Mouse (Mus musculus) C2C12 (cell line): Measurements from ENCODE around the gene Psd. TPM values are rescaled to one million over a fixed set of nuclear protein-coding genes. Genes with fewer than 3 reads are reported as not detected.

Experiments used
- H3K27me3 ChIP-seq: one replicate; pipeline ENCODE4 v1.6.1; 2011; ENCODE audit not compliant: control insufficient read depth, insufficient read depth, insufficient read length
- H3K36me3 ChIP-seq: one replicate; pipeline ENCODE4 v1.6.1; 2011; ENCODE audit not compliant: control insufficient read depth, insufficient read depth
- H3K4me3 ChIP-seq: one replicate; pipeline ENCODE4 v1.5.1; 2011; ENCODE audit warnings: mild to moderate bottlenecking, control low read depth; ENCODE audit not compliant: poor library complexity, insufficient read depth, severe bottlenecking
- H3K79me2 ChIP-seq: one replicate; pipeline ENCODE4 v1.6.1; 2011; ENCODE audit not compliant: control insufficient read depth, insufficient read depth
- H3K79me3 ChIP-seq: one replicate; pipeline ENCODE4 v1.6.1; 2011; ENCODE audit warnings: low read depth, control low read depth
- H3ac ChIP-seq: one replicate; pipeline ENCODE3; 2011; ENCODE audit warnings: low read depth; ENCODE audit not compliant: control insufficient read depth, insufficient read length
- CEBPB ChIP-seq: IDR thresholded peaks from one replicate; pipeline ENCODE4 v1.6.1; 2011; ENCODE audit warnings: low read depth, mild to moderate bottlenecking, control low read depth, moderate library complexity
- CTCF ChIP-seq: IDR thresholded peaks from one replicate; pipeline ENCODE4 v1.5.1; 2011; ENCODE audit not compliant: control insufficient read depth, insufficient read depth, insufficient read length
- FOSL1 ChIP-seq: IDR thresholded peaks from one replicate; pipeline ENCODE4 v1.8.0; 2011; ENCODE audit warnings: mild to moderate bottlenecking, low read length; ENCODE audit not compliant: poor library complexity, insufficient read depth, severe bottlenecking
- MAX ChIP-seq: IDR thresholded peaks from one replicate; pipeline ENCODE4 v1.6.1; 2011; ENCODE audit warnings: mild to moderate bottlenecking, control low read depth
- MYOD1 ChIP-seq: IDR thresholded peaks from one replicate; pipeline ENCODE4 v1.6.1; 2011; ENCODE audit warnings: low read depth; ENCODE audit not compliant: control insufficient read depth, insufficient read length
- MYOG ChIP-seq: IDR thresholded peaks from one replicate; pipeline ENCODE4 v1.6.1; 2011; ENCODE audit not compliant: control insufficient read depth, insufficient read length; ENCODE audit errors: extremely low read depth
- USF1 ChIP-seq: IDR thresholded peaks from one replicate; pipeline ENCODE4 v1.6.1; 2011; ENCODE audit warnings: low read depth, mild to moderate bottlenecking, control low read depth, moderate library complexity
- polyA plus RNA-seq: library from polyadenylated mRNA; unstranded; fragments of >200 nt; fragmentation: generic; extraction: Trizol; gene quantifications from one replicate; pipeline ENCODE4 v1.2.1, GENCODE M21; 2012; ENCODE audit warnings: missing spikeins

Psd gene
- polyA plus RNA-seq, 1 experiment = 11.8 TPM

DNA sequence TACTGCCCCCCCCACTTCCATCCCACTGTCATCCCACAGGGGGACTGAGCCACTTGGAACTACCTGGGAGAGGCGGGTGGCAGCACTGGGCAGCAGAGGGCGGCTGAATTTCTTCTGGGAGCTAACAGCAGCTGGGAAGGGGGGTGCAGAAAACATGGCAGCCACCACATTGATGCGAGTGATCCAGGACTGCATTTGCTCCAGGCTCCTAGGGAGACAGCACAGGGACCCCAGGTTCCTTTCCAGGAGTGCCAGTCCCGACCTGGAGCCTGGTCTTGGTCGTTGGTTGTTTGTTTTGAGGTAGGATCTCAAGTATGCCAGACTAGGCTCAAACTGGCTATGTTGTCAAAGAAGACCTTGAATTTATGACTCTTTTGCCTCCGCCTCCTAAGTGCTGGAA is 13.4 kb downstream of the Psd start:
- Histone ChIP-seq H3K79me3 (no peaks in the 10 kb centered on the region), H3K4me3 (no peak overlapping the region), H3K79me2 (no peaks in the 10 kb centered on the region), H3ac (no peak overlapping the region), H3K36me3 (peaks cover 23% of the 10 kb centered on the region), H3K27me3 (peaks cover 22% of the 10 kb centered on the region)
- TF ChIP-seq MYOG (no peak), CTCF (no peak), CEBPB (no peak), USF1 (no peak), MYOD1 (no peak), MAX (no peak), FOSL1 (no peak)

DNA sequence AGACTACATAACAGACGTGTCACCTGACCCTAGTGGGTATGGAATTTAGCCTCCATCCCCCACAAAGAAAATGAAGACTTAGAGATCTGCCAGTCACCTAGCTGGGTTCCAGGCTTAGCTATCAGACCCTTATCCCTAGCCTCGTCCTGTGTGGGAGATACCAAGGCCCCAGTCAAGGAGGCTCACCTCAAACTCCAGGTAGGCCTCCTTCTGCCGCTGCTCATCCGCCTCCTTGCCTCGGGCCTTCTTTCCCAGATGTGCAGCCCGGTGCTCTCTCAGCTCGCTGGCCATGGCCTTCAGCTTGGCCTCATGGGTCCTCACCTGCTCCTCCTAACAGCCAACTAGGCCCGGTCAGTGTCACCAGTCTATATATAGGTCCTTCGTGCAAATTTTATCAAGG is 13.8 kb downstream of the Psd start:
- Histone ChIP-seq H3K79me3 (no peaks in the 10 kb centered on the region), H3K79me2 (no peaks in the 10 kb centered on the region), H3K4me3 (no peak overlapping the region), H3ac (no peak overlapping the region), H3K27me3 (peaks cover 18% of the 10 kb centered on the region), H3K36me3 (peaks cover 28% of the 10 kb centered on the region)
- no peak for TF ChIP-seq MYOD1
- TF ChIP-seq USF1 = no peak
- TF ChIP-seq MYOG = no peak
- no peak for TF ChIP-seq CTCF
- no peak for TF ChIP-seq FOSL1

- Histone ChIP-seq H3K27me3 (peaks cover 12% of the 10 kb centered on the region), H3K79me2 (no peaks in the 10 kb centered on the region), H3K4me3 (no peak overlapping the region), H3K36me3 (peaks cover 33% of the 10 kb centered on the region), H3K79me3 (no peaks in the 10 kb centered on the region), H3ac (no peak overlapping the region)
- TF ChIP-seq CEBPB (no peak), MYOG (no peak), USF1 (no peak), CTCF (no peak), MYOD1 (no peak), MAX (no peak), FOSL1 (no peak)
These were observed 14.4 kb downstream of the Psd start for GRCm38 (mm10) chr19:46312566-46312965.

DNA sequence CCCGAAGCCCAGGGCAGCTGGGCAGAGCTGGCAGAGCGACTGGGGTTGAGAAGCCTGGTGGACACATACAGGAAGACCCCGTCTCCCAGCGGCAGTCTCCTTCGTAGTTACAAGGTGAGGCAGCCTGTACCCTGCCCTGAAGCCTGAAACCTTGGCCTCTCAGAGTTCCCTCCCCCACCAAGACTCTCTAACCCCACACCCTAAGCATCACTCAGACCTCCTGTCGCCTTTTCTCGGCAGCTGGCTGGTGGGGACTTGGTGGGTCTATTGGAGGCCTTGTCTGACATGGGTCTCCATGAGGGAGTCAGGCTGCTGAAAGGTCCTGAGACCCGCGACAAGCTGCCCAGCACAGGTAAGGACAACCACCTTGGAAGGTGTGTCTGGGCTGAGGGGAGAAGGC is 15.6 kb downstream of the Psd start:
- Histone ChIP-seq H3K79me3 (no peaks in the 10 kb centered on the region), H3K36me3 (peaks cover 41% of the 10 kb centered on the region), H3K4me3 (no peak overlapping the region), H3K27me3 (no peaks in the 10 kb centered on the region), H3ac (no peak overlapping the region), H3K79me2 (peaks cover 12% of the 10 kb centered on the region)
- TF ChIP-seq MAX = no peak
- no peak for TF ChIP-seq CEBPB
- no peak for TF ChIP-seq USF1
- TF ChIP-seq MYOG = no peak
- TF ChIP-seq MYOD1 = no peak
- TF ChIP-seq CTCF = no peak
- no peak for TF ChIP-seq FOSL1

DNA sequence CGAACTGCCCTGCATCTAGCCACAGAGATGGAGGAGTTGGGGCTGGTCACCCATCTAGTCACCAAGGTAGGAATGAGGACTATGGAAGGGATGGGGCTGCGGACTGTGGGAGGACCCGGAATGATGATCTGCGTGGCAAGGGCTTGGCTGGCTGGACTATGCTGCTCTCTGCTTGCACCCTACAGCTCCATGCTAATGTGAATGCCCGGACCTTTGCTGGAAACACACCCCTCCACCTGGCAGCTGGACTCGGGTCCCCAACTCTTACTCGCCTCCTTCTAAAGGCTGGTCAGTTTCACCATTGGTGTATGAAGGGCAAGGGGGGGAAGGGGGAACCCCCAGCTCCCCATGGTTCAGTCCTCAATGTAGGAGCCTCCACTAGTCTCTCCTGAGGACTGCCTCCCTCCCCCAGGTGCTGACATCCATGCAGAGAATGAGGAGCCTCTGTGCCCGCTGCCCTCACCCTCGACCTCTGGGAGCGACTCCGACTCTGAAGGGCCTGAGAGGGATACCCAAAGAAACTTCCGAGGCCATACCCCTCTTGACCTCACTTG is 16.6 kb downstream of the Psd start:
- H3K27me3 ChIP-seq = no peaks in the 10 kb centered on the region
- H3K79me3 ChIP-seq = no peaks in the 10 kb centered on the region
- TF ChIP-seq MAX (no peak), FOSL1 (no peak), MYOD1 (no peak), USF1 (no peak), CEBPB (no peak), CTCF (no peak), MYOG (no peak)
- H3K79me2 ChIP-seq = peaks cover 17% of the 10 kb centered on the region
- peaks cover 41% of the 10 kb centered on the region for H3K36me3 ChIP-seq
- H3K4me3 ChIP-seq = no peak overlapping the region
- no peak overlapping the region for H3ac ChIP-seq
